Mouse (Mus musculus) kidney, adult 10 weeks (tissue): ENCODE measurements around the gene Sprr2b. TPM values are rescaled to one million over a fixed set of nuclear protein-coding genes. Genes with fewer than 3 reads are reported as not detected.

Experiments
- polyA plus RNA-seq: library from polyadenylated mRNA; stranded (reverse); fragments of 350-450 nt; fragmentation: Illumina TruSeq; extraction: RNeasy Lipid Tissue Mini Kit (QIAGEN cat#74804); gene quantifications from one replicate; pipeline ENCODE4 v1.2.3, GENCODE M21; 2014; ENCODE audit warnings: low read depth, low replicate concordance

Gene Sprr2b
- polyA plus RNA-seq = not detected

DNA sequence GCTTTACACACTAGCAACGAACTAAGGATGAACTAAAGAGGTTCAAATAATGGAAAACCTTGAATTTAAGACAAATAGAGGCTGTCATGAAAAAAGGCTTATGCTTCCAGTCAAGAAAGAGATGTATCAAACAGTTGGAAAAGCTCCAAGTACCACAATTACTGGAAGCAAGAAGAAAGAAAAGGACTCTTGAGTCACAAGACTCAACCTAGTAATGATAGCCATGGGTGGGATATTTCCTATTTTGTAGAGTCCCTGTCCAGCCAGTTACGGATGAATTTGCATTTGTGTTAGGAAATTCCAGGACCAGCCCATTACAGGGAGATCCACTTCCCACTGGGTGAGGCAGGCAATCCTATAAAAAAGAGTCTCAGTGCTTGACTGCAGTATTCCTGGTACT, at the start of gene Sprr2b:
Gene Sprr2b, plus strand, starts transcription at position 301 of the 400 bp plus-strand sequence.

DNA sequence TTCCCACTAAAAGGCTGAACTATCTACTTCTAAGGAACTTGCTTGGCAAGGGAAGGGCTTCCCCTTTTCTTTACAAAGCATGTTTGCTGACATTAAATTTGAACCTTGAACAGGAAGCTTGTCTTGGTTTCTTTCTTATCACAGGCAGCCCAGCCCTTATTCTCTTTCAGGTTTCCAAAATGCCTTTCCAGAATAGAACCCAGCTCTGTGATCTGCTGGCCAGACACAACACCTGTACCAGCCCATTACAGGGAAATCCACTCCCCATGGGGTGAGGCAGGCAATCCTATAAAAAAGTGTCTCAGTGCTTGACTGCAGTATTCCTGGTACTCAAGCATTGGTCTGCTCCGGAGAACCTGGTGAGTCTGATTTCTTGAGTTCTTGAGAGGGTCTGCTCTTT, 31.3 kb upstream of the Sprr2b start, which contains the start of gene Sprr2a3:
Gene Sprr2a3, plus strand, starts transcription at position 317 of the 400 bp plus-strand sequence.

GRCm38 (mm10) chr3:92338840-92339239, 22.4 kb downstream of the Sprr2b start, which contains the start of gene Sprr2d:
Sprr2d (plus strand) TSS chr3:92339140.

DNA sequence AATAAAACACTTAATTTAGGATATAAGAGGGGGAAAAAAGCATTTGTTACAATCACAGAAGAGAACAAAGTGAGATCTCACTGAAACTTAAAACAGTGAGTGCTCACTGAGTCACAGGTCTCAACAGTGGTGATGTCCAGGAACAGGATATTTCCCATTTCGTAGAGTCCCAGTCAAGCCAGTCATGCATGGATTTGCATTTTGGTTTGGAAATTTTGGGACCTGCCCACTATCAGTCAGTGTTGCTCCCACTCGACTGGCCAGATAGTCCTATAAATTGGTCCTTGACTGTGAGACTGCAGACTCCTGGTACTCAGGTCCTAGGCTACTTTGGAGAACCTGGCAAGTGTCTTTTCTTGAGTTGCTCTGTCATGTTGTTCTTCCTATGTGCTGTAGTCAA, 35.4 kb downstream of the Sprr2b start, which contains the start of gene Sprr2e:
Gene Sprr2e, plus strand, starts transcription at position 301 of the 400 bp plus-strand sequence.

DNA sequence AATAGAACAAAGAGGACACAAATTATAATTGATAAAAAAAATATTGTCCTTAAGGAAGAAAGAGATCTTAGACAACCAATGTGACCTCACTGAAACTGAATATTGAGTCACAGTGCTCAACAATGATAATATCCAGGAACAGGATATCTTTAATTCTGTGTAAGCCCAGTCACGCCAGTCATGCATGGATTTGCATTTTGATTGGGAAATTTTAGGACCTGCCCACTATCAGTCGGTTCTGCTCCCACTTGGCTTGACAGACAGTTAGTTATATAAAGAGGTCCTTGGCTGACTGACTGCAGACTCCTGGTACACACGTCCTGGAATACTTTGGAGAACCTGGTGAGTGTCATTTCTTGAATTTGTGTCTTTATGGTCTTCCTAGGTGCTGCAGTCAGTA, 48.5 kb downstream of the Sprr2b start, which contains the start of gene Sprr2f:
Gene Sprr2f, plus strand, starts transcription at position 301 of the 400 bp plus-strand sequence.

Other genes starting within 250 kb of the Sprr2b start
- gene Lor, start 233.5 kb upstream of the Sprr2b start, polyA plus RNA-seq = not detected
- not detected for gene Prr9, start 192.7 kb upstream of the Sprr2b start, polyA plus RNA-seq
- not detected for gene Lelp1, start 173.9 kb upstream of the Sprr2b start, polyA plus RNA-seq
- 1.1 TPM for gene Sprr2a1, start 100.8 kb upstream of the Sprr2b start, polyA plus RNA-seq
- 11.2 TPM for gene Sprr2a2, start 100.7 kb upstream of the Sprr2b start, polyA plus RNA-seq
- 0.85 TPM for gene Sprr2a3, start 31.2 kb upstream of the Sprr2b start, polyA plus RNA-seq
- not detected for gene Sprr2d, start 22.5 kb downstream of the Sprr2b start, polyA plus RNA-seq
- gene Sprr2e, start 35.5 kb downstream of the Sprr2b start, polyA plus RNA-seq = not detected
- gene Sprr2f, start 48.6 kb downstream of the Sprr2b start, polyA plus RNA-seq = not detected
- not detected for gene Sprr2h, start 69.1 kb downstream of the Sprr2b start, polyA plus RNA-seq
- not detected for gene Sprr2i, start 91.4 kb downstream of the Sprr2b start, polyA plus RNA-seq
- gene Sprr2j-ps, start 101.5 kb downstream of the Sprr2b start, polyA plus RNA-seq = not detected
- 4.8 TPM for gene Gm9774, start 112.8 kb downstream of the Sprr2b start, polyA plus RNA-seq
- not detected for gene Sprr2k, start 116.0 kb downstream of the Sprr2b start, polyA plus RNA-seq
- not detected for gene Sprr1b, start 122.2 kb downstream of the Sprr2b start, polyA plus RNA-seq
- gene Sprr3, start 142.1 kb downstream of the Sprr2b start, polyA plus RNA-seq = not detected
- gene Sprr1a, start 169.3 kb downstream of the Sprr2b start, polyA plus RNA-seq = 9.1 TPM
- gene Sprr4, start 183.9 kb downstream of the Sprr2b start, polyA plus RNA-seq = not detected
- gene 2310046K23Rik, start 217.9 kb downstream of the Sprr2b start, polyA plus RNA-seq = not detected